Mouse (Mus musculus): ENCODE measurements around the gene M1ap. TPM values are rescaled to one million over a fixed set of nuclear protein-coding genes. Genes with fewer than 3 reads are reported as not detected.

The M1ap gene
- polyA plus RNA-seq, 1 experiment from 2014 or later = not detected

- Histone ChIP-seq H3K4me3 (replicated peaks) (peak within 1 kb of the TSS; percentile 67), H3K27me3 (replicated peaks) (no peaks in the 10 kb centered on the region), H3K4me2 (peak within 1 kb of the TSS; percentile 63), H3K9ac (replicated peaks) (peak within 1 kb of the TSS; percentile 81), H3K36me3 (peaks cover 11% of the 10 kb centered on the region), H3K4me1 (peaks cover 17% of the 10 kb centered on the region), H3K27ac (replicated peaks) (peak within 1 kb of the TSS; percentile 76), H3K9me3 (replicated peaks) (no peaks in the 10 kb centered on the region)
- 3% methylated on average over 43 of the region's 44 CpGs for WGBS
- ATAC-seq (ENCODE audit: low FRiP score) = peak; percentile 98
Measured at GRCm38 (mm10) chr6:82939167-82939912, 7.4 kb upstream of the M1ap start, which contains the start of gene Sema4f. Gene Sema4f (minus strand): TSS chr6:82939769.

DNA sequence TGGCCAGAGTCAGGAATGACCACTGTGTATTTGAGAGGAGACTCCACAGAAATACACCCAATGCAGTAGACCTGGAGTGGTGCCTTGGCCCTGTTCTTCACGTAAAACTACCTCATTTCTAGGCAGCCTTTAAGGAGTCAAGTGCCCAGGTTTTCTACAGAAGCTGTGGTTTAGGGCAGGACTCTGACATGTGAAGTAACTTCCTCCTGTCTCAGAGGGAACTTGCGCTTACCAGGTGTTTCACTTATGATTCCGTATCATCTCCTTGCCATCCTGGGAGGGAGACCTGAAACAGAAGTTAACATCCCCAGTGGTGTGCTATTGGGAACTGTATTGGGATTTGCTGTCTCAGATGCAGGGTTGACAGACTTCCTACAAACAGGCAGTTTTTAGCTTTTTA lies 5.9 kb upstream of the M1ap start:
- no peak overlapping the region for H3K9ac ChIP-seq (replicated peaks)
- H3K4me2 ChIP-seq = no peak overlapping the region
- no peaks in the 10 kb centered on the region for H3K9me3 ChIP-seq (replicated peaks)
- no peaks in the 10 kb centered on the region for H3K36me3 ChIP-seq
- no peak for ATAC-seq (ENCODE audit: low FRiP score)
- 83% methylated on average over 3 of the region's 3 CpGs for WGBS
- no peak overlapping the region for H3K27ac ChIP-seq (replicated peaks)
- no peak overlapping the region for H3K4me3 ChIP-seq (replicated peaks)
- peaks cover 17% of the 10 kb centered on the region for H3K4me1 ChIP-seq
- no peaks in the 10 kb centered on the region for H3K27me3 ChIP-seq (replicated peaks)

DNA sequence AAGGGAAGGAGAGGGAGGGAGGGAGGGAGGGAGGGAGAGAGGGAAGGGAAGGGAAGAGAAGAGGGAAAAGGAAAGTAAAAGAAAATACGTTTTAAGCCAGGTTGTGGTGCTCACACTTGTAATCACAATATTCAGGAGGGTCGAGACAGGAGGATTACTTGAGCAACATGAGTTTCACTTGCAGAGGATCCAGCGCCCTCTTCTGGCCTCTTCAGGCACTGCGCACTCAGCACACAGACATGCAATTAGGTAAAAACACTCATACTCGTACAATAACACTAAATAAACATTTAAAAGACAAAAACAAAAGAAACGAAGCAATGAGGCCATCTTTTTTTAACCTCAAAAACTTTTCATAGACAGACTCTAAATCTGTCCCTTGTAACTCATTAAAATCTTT lies 952 bp upstream of the M1ap start:
- Histone ChIP-seq H3K27me3 (replicated peaks) (no peaks in the 10 kb centered on the region), H3K4me3 (replicated peaks) (no peak overlapping the region), H3K36me3 (no peaks in the 10 kb centered on the region), H3K9me3 (replicated peaks) (no peaks in the 10 kb centered on the region), H3K4me2 (no peak overlapping the region), H3K9ac (replicated peaks) (no peak overlapping the region), H3K4me1 (no peaks in the 10 kb centered on the region), H3K27ac (replicated peaks) (no peak overlapping the region)
- WGBS = 59% methylated on average over 6 of the region's 6 CpGs
- no peak for ATAC-seq (ENCODE audit: low FRiP score)

DNA sequence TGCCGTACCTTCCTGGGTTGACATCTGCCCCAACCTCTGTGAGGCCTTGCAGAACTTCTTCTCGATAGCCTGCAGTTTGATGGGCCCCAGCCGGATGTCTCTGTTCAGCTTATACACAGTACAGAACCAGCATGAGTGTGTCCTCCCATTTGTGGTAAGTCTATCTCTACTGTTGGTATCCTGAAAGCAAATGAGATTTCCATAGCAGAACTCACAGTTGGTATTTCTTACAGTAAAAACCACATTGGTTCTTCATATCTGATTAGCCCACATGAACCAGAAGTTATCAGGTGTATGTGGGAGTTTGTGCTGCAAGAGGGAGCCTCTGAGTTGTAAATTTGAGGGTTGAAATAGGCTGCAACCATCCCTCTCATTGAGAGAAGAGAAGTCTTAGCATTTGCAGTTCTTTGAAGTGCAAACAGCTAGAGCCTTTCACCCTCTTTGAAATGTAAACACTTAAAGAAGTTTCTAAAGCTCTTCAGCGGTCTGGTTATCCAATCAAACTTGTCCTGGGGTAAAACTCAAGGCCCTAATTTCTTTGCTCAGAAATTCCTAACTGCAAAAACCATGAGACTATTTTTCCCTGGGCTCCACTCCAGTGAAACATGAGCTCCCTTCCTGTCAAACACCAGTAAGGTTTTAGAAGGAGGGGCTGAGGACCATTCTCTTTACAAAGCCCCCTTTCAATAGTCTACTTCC lies 10.0 kb downstream of the M1ap start:
- H3K27ac ChIP-seq (replicated peaks) = no peak overlapping the region
- H3K36me3 ChIP-seq = no peaks in the 10 kb centered on the region
- WGBS = 50% methylated on average over 4 of the region's 4 CpGs

DNA sequence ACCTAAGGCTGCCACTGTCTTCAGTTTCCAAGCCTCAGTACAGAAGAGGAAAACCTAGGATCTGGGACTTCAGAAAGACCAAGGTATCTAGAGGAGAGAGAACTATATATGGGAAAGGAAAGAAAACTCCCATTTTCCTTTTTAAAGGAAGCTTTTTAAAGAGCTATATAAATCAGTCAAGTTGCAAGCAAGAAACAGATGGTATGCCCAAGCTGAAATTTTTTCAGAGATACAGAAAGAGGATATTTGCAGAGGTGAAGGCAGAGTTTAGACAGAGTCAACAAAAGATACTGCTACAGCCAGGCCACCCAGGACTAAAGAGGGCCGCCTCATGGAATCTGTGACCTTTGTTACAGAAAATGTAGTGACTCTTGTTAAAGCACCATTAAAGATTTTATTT lies 15.0 kb downstream of the M1ap start:
- H3K9me3 ChIP-seq (replicated peaks) = no peaks in the 10 kb centered on the region
- H3K36me3 ChIP-seq = no peaks in the 10 kb centered on the region
- H3K27me3 ChIP-seq (replicated peaks) = no peaks in the 10 kb centered on the region
- H3K9ac ChIP-seq (replicated peaks) = no peak overlapping the region
- H3K27ac ChIP-seq (replicated peaks) = no peak overlapping the region
- no peaks in the 10 kb centered on the region for H3K4me1 ChIP-seq
- 84% methylated on average over 1 of the region's 1 CpGs for WGBS
- H3K4me3 ChIP-seq (replicated peaks) = no peak overlapping the region
- no peak for ATAC-seq (ENCODE audit: low FRiP score)
- no peak overlapping the region for H3K4me2 ChIP-seq

More for the DNA sequence above, 10.0 kb downstream of the M1ap start:
- H3K9ac ChIP-seq (replicated peaks) = no peak overlapping the region
- H3K4me3 ChIP-seq (replicated peaks) = no peak overlapping the region
- no peaks in the 10 kb centered on the region for H3K9me3 ChIP-seq (replicated peaks)
- no peak overlapping the region for H3K4me2 ChIP-seq
- ATAC-seq (ENCODE audit: low FRiP score) = no peak
- no peaks in the 10 kb centered on the region for H3K4me1 ChIP-seq
- no peaks in the 10 kb centered on the region for H3K27me3 ChIP-seq (replicated peaks)

DNA sequence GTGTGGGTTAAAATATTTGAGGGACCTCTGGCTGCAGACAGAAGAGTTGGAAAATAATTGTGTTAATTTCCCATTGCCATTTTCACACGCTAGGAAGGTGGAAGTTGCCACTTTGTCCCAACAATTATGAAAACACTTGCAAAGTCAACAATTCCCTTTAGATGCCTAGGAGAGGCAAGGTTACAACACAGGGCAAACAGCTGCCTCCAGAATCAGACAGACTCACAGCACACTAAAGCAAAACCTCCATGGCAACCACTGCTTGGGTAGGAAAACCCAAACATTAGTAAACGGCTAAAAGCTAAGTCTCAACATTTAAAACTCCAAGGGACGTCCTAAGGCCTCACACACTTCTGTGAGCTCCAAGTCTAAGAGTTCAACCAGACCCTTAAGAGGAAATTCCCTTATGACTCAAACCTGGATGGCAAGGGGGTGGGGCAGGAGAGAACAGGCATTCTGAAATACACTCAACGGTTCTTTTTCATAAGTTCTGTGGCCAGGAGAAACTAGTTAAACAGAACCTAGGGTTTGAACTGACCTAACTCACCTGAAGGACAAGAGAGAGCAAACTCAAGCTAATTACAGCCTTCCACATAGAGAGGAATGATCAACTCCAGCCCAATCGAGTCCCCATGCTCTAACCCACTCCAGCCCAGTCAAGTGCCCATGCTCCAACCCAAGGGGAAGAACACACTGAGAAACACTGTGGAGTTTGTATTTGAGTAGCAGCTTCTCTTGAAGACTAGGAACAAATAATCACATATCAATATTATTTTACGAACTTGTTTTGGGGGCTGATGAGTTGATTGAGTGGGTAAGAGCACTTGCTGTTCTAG lies 22.8 kb downstream of the M1ap start:
- Histone ChIP-seq H3K36me3 (no peaks in the 10 kb centered on the region), H3K9me3 (replicated peaks) (no peaks in the 10 kb centered on the region), H3K27me3 (replicated peaks) (peaks cover 5% of the 10 kb centered on the region; the same call in 1 of the 2 replicates), H3K9ac (replicated peaks) (no peak overlapping the region), H3K4me3 (replicated peaks) (no peak overlapping the region), H3K4me1 (no peaks in the 10 kb centered on the region), H3K27ac (replicated peaks) (no peak overlapping the region), H3K4me2 (no peak overlapping the region)
- no peak for ATAC-seq (ENCODE audit: low FRiP score)
- 78% methylated on average over 6 of the region's 6 CpGs for WGBS

GRCm38 (mm10) chr6:82971031-82971430 lies 24.3 kb downstream of the M1ap start:
- H3K27me3 ChIP-seq (replicated peaks) = peaks cover 5% of the 10 kb centered on the region; the same call in 1 of the 2 replicates
- H3K36me3 ChIP-seq = no peaks in the 10 kb centered on the region
- H3K4me2 ChIP-seq = no peak overlapping the region
- no peak overlapping the region for H3K4me3 ChIP-seq (replicated peaks)
- WGBS = 13% methylated on average over 5 of the region's 5 CpGs
- no peak overlapping the region for H3K9ac ChIP-seq (replicated peaks)
- no peaks in the 10 kb centered on the region for H3K9me3 ChIP-seq (replicated peaks)
- no peaks in the 10 kb centered on the region for H3K4me1 ChIP-seq
- no peak overlapping the region for H3K27ac ChIP-seq (replicated peaks)
- ATAC-seq (ENCODE audit: low FRiP score) = peak; percentile 91

DNA sequence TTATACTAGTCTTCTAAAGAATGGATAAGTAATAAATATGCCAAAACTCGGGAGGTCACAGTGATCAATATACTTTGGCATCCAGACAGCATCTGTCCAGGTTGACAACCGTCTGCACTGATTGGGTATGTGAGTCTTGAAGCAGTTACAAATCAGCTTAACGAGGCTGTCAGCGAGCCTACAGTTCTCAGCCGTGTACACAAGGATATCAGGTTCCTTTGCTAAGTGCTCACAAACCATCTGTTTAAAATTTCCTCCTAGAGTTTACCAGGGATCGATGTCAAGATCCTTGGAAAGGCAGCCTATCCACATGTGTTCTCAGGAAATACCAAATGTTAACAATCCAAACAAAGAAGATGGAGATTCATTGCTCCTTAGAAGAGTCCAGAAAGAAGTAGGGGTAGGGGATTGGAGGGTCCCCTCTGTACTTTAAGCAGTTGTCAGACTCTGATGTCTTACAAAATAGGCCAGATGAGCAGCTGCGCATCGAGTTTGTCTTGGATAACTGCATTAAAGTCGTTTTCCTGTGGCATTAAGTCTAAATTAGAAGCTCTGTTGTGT lies 40.8 kb downstream of the M1ap start:
- ATAC-seq (ENCODE audit: low FRiP score) = no peak
- Histone ChIP-seq H3K27ac (replicated peaks) (no peak overlapping the region), H3K36me3 (no peaks in the 10 kb centered on the region), H3K4me3 (replicated peaks) (no peak overlapping the region), H3K9me3 (replicated peaks) (no peaks in the 10 kb centered on the region), H3K9ac (replicated peaks) (no peak overlapping the region), H3K4me1 (no peaks in the 10 kb centered on the region), H3K27me3 (replicated peaks) (no peaks in the 10 kb centered on the region), H3K4me2 (no peak overlapping the region)
- WGBS = 51% methylated on average over 9 of the region's 9 CpGs

GRCm38 (mm10) chr6:82993696-82994095 lies 47.0 kb downstream of the M1ap start:
- Histone ChIP-seq H3K4me2 (no peak overlapping the region), H3K4me3 (replicated peaks) (no peak overlapping the region), H3K9me3 (replicated peaks) (no peaks in the 10 kb centered on the region), H3K27ac (replicated peaks) (no peak overlapping the region), H3K9ac (replicated peaks) (no peak overlapping the region), H3K27me3 (replicated peaks) (peaks cover 7% of the 10 kb centered on the region; the same call in 1 of the 2 replicates), H3K36me3 (no peaks in the 10 kb centered on the region), H3K4me1 (peaks cover 18% of the 10 kb centered on the region)
- no peak for ATAC-seq (ENCODE audit: low FRiP score)
- 48% methylated on average over 1 of the region's 1 CpGs for WGBS

DNA sequence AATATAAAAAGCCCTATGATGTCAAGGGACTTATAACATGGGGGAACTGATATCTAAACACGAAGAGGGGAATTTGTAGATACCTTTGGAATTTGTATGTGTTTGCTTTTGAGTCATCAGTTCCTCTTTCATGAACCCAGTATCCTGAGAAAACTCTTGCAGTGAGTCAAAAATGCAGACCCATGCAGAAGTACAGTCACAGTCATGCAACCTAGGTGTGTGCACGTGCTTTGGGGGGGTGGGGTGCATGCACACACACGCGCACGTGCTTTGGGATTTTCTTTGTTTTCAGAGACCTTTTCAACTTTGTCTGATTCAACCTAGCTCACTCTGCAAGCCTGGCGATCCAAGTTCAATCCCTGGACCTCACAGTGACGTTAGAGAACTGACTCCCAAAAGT lies 47.7 kb downstream of the M1ap start:
- Histone ChIP-seq H3K4me2 (no peak overlapping the region), H3K27me3 (replicated peaks) (peaks cover 7% of the 10 kb centered on the region; the same call in 1 of the 2 replicates), H3K9me3 (replicated peaks) (no peaks in the 10 kb centered on the region), H3K4me3 (replicated peaks) (no peak overlapping the region), H3K4me1 (peaks cover 18% of the 10 kb centered on the region), H3K9ac (replicated peaks) (no peak overlapping the region), H3K27ac (replicated peaks) (no peak overlapping the region), H3K36me3 (no peaks in the 10 kb centered on the region)
- 79% methylated on average over 7 of the region's 7 CpGs for WGBS
- no peak for ATAC-seq (ENCODE audit: low FRiP score)

GRCm38 (mm10) chr6:82996740-82997315 lies 50.1 kb downstream of the M1ap start:
- Histone ChIP-seq H3K9me3 (replicated peaks) (no peaks in the 10 kb centered on the region), H3K27me3 (replicated peaks) (peaks cover 7% of the 10 kb centered on the region; the same call in 1 of the 2 replicates), H3K27ac (replicated peaks) (peak overlapping the region; percentile 42; the same call in 1 of the 2 replicates), H3K4me2 (peak overlapping the region; percentile 47), H3K4me3 (replicated peaks) (0 out of 2 replicates have a peak overlapping the region, but pooled peaks have one; percentile 2), H3K9ac (replicated peaks) (no peak overlapping the region), H3K36me3 (no peaks in the 10 kb centered on the region), H3K4me1 (peaks cover 18% of the 10 kb centered on the region)
- ATAC-seq (ENCODE audit: low FRiP score) = peak; percentile 96
- 14% methylated on average over 11 of the region's 11 CpGs for WGBS

All from neural tube, embryonic 15.5 days (tissue).